Mouse (Mus musculus) spleen, adult 2 months (tissue): ENCODE results near the gene Map2k3. TPM values are rescaled to one million over a fixed set of nuclear protein-coding genes. Genes with fewer than 3 reads are reported as not detected.

ENCODE experiments used
- DNase-seq, 2 experiments: peaks; one replicate each; pipeline versions ENCODE4 v3.0.0 to v3.0.0-alpha.2; 2012 to 2021; ENCODE audit warnings: low spot score in 2 of 2, low read depth in 1 of 2
- H3K27ac ChIP-seq: fragments of 200-500 bp; 2 replicates; pipeline ENCODE4 v1.5.1; 2012; ENCODE audit warnings: low read length, inconsistent platforms; ENCODE audit not compliant: insufficient read depth
- H3K27me3 ChIP-seq: fragments of 200-500 bp; 2 replicates; pipeline ENCODE4 v1.6.1; 2012; ENCODE audit warnings: mild to moderate bottlenecking, moderate library complexity, low read length, inconsistent platforms; ENCODE audit not compliant: control insufficient read depth, insufficient read depth
- H3K36me3 ChIP-seq: fragments of 200-500 bp; 2 replicates; pipeline ENCODE4 v1.6.1; 2012; ENCODE audit warnings: mild to moderate bottlenecking, low read length, inconsistent platforms; ENCODE audit not compliant: control insufficient read depth, insufficient read depth
- H3K4me1 ChIP-seq: fragments of 200-500 bp; 2 replicates; pipeline ENCODE4 v1.6.1; 2011; ENCODE audit warnings: inconsistent platforms; ENCODE audit not compliant: control insufficient read depth, insufficient read depth, insufficient read length
- H3K4me3 ChIP-seq: fragments of 200-500 bp; 2 replicates; pipeline ENCODE4 v1.5.1; 2011; ENCODE audit warnings: mild to moderate bottlenecking, inconsistent platforms; ENCODE audit not compliant: insufficient read depth, insufficient read length; ENCODE audit errors: extremely low read depth
- CTCF ChIP-seq: fragments of 200-500 bp; IDR thresholded peaks from 2 replicates; pipeline ENCODE4 v1.5.1; 2011; ENCODE audit warnings: mild to moderate bottlenecking, inconsistent platforms; ENCODE audit not compliant: insufficient read depth, insufficient read length, insufficient replicate concordance; ENCODE audit errors: extremely low read depth
- POLR2A ChIP-seq: fragments of 200-500 bp; IDR thresholded peaks from 2 replicates; pipeline ENCODE4 v1.6.1; 2011; ENCODE audit warnings: low read depth, low read length, inconsistent platforms
- WGBS: fragments of 180-500 bp; shearing (Covaris S2); methylation state at CpG from one replicate; pipeline ENCODE4 v1.1.7; 2018; 5-methylcytosine and 5-hydroxymethylcytosine counted together
- polyA plus RNA-seq: library from polyadenylated mRNA; depleted of rRNA; stranded (reverse); fragments of >200 nt; gene quantifications from 2 replicates; pipeline ENCODE4 v1.2.3, GENCODE M21; 2012

The Map2k3 gene
- polyA plus RNA-seq, 1 experiment, result 23.2 TPM

GRCm38 (mm10) chr11:60912525-60912973, 19.3 kb upstream of the Map2k3 start:
- DNase-seq, result peak in 1 of 2 experiments; percentile 49
- WGBS, result 14% methylated on average over 7 of the region's 7 CpGs
- H3K27ac ChIP-seq, result 0 out of 2 replicates have a peak overlapping the region, but pooled peaks have one; percentile 6

GRCm38 (mm10) chr11:60913301-60914196, 18.3 kb upstream of the Map2k3 start:
- no peaks in the 10 kb centered on the region for H3K36me3 ChIP-seq
- TF ChIP-seq CTCF (no peak), POLR2A (no peak; the same call in 1 of the 2 replicates)
- peak overlapping the region; percentile 90 for H3K4me3 ChIP-seq
- no peaks in the 10 kb centered on the region for H3K27me3 ChIP-seq
- H3K27ac ChIP-seq, result peak overlapping the region; percentile 62
- 1% methylated on average over 86 of the region's 86 CpGs for WGBS
- H3K4me1 ChIP-seq, result peaks cover 5% of the 10 kb centered on the region; the same call in 1 of the 2 replicates
- DNase-seq, result peak; percentile 72 to 89

More at GRCm38 (mm10) chr11:60912525-60912973, 19.3 kb upstream of the Map2k3 start:
- H3K4me3 ChIP-seq, result peak overlapping the region; percentile 90
- H3K27me3 ChIP-seq, result no peaks in the 10 kb centered on the region
- H3K36me3 ChIP-seq, result no peaks in the 10 kb centered on the region
- TF ChIP-seq POLR2A (no peak), CTCF (no peak)
- peaks cover 5% of the 10 kb centered on the region; the same call in 1 of the 2 replicates for H3K4me1 ChIP-seq

- H3K27ac ChIP-seq, result peak within 1 kb of the TSS; percentile 62
- H3K4me3 ChIP-seq, result peak within 1 kb of the TSS; percentile 90
- H3K27me3 ChIP-seq, result no peaks in the 10 kb centered on the region
- peaks cover 5% of the 10 kb centered on the region; the same call in 1 of the 2 replicates for H3K4me1 ChIP-seq
- 46% methylated on average over 7 of the region's 7 CpGs for WGBS
- no peaks in the 10 kb centered on the region for H3K36me3 ChIP-seq
- TF ChIP-seq CTCF (no peak), POLR2A (no peak)
- DNase-seq, result no peak
These were observed 17.3 kb upstream of the Map2k3 start, which contains the start of gene Natd1 for GRCm38 (mm10) chr11:60914491-60914890. Natd1 (minus strand) TSS chr11:60914750.

- TF ChIP-seq CTCF, result no peak
- TF ChIP-seq POLR2A, result no peak
These were observed 16.6 kb upstream of the Map2k3 start for GRCm38 (mm10) chr11:60915201-60915600.

DNA sequence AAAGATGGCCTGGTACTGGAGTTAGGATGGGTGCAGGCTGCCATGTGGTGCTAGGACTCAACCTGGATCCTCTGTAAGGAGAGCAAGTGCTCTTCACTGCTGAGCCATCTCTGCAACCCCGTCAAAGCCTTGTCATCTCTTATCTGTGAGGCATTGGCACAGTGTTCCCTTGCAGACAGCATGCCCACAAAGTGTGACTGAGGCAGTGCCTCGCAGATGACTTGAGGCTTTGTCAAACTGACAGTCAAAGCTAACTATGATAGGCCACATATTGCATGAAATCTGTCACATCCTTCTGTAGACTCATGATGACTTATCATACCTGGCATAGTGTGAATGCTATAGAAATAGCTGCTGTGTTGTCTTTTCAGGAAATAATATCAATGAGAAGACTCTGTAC, 11.8 kb upstream of the Map2k3 start:
- Histone ChIP-seq H3K4me3 (no peak overlapping the region), H3K27me3 (no peaks in the 10 kb centered on the region), H3K36me3 (no peaks in the 10 kb centered on the region; the same call in 1 of the 2 replicates), H3K27ac (no peak overlapping the region), H3K4me1 (no peaks in the 10 kb centered on the region)
- no peak for DNase-seq
- no peak for TF ChIP-seq CTCF
- no peak for TF ChIP-seq POLR2A
- WGBS, result 82% methylated on average over 2 of the region's 2 CpGs

More at GRCm38 (mm10) chr11:60915201-60915600, 16.6 kb upstream of the Map2k3 start:
- Histone ChIP-seq H3K27ac (no peak overlapping the region), H3K27me3 (no peaks in the 10 kb centered on the region), H3K36me3 (no peaks in the 10 kb centered on the region), H3K4me1 (peaks cover 5% of the 10 kb centered on the region; the same call in 1 of the 2 replicates), H3K4me3 (no peak overlapping the region)
- DNase-seq, result no peak
- 86% methylated on average over 4 of the region's 4 CpGs for WGBS

GRCm38 (mm10) chr11:60922195-60922594, 9.6 kb upstream of the Map2k3 start:
- no peak for TF ChIP-seq CTCF
- no peak for TF ChIP-seq POLR2A
- 82% methylated on average over 1 of the region's 1 CpGs for WGBS
- no peaks in the 10 kb centered on the region; the same call in 1 of the 2 replicates for H3K36me3 ChIP-seq
- DNase-seq, result no peak
- H3K27ac ChIP-seq, result no peak overlapping the region
- no peak overlapping the region for H3K4me3 ChIP-seq
- H3K27me3 ChIP-seq, result no peaks in the 10 kb centered on the region
- peaks cover 2% of the 10 kb centered on the region; the same call in 1 of the 2 replicates for H3K4me1 ChIP-seq
